Mouse (Mus musculus) erythroblast, embryonic 14.5 days (primary cell): ENCODE measurements at regions not wholly inside any gene's neighbourhood (a gene's known extent, or its start where the extent isn't known, plus 50 kb on each side); places are given as distances from the start of the nearest gene placed in this dataset.

ENCODE experiments used
- H3K27me3 ChIP-seq: 2 replicates; pipeline ENCODE4 v1.6.1; 2012; ENCODE audit warnings: inconsistent platforms; ENCODE audit not compliant: control insufficient read depth
- H3K36me3 ChIP-seq: 2 replicates; pipeline ENCODE4 v1.6.1; 2012; ENCODE audit warnings: mild to moderate bottlenecking, inconsistent platforms; ENCODE audit not compliant: control insufficient read depth
- H3K4me1 ChIP-seq: 2 replicates; pipeline ENCODE4 v1.6.1; 2012; ENCODE audit warnings: inconsistent platforms; ENCODE audit not compliant: control insufficient read depth
- H3K4me3 ChIP-seq: replicated peaks from 2 replicates; pipeline ENCODE3; 2012; ENCODE audit warnings: moderate library complexity, mild to moderate bottlenecking, inconsistent platforms
- H3K9me3 ChIP-seq: 2 replicates; pipeline ENCODE4 v1.6.1; 2012; ENCODE audit warnings: low read length, inconsistent platforms, mixed read lengths; ENCODE audit not compliant: control insufficient read depth
- GATA1 ChIP-seq: IDR thresholded peaks from 2 replicates; pipeline ENCODE4 v1.6.1; 2012; ENCODE audit warnings: low read length, inconsistent platforms, mixed read lengths
- TAL1 ChIP-seq: IDR thresholded peaks from 3 replicates; pipeline ENCODE4 v1.6.1; 2012; ENCODE audit warnings: low read length, inconsistent platforms, mixed read lengths

DNA sequence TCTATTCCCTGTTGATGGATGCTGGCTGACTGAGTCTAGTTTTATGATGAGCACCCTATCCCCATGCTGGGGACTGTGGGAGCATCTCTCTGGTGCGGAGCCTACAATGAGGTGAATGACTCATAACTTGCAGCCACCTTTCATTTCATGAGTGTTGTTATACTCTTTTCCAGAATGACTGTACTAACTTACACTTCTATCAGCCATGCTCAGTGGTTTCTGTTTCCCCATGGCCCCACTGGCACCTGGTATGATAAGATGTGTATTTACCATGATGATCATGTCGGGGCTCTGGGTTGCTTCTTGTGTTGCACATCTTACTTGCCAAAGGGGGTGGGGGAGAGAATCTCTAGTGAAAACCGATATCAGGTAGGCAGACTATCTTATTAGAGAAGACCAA, 1317.2 kb upstream of the A1bg start:
- TF ChIP-seq TAL1, result no peak
- no peak for TF ChIP-seq GATA1
- Histone ChIP-seq H3K9me3 (no peaks in the 10 kb centered on the region), H3K4me1 (peaks cover 26% of the 10 kb centered on the region), H3K27me3 (no peaks in the 10 kb centered on the region), H3K4me3 (no peak overlapping the region), H3K36me3 (peaks cover 19% of the 10 kb centered on the region)

GRCm38 (mm10) chr15:62238503-62239045, 1315.8 kb upstream of the A1bg start:
- TF ChIP-seq TAL1, result no peak
- TF ChIP-seq GATA1, result no peak
- peaks cover 10% of the 10 kb centered on the region for H3K36me3 ChIP-seq
- H3K9me3 ChIP-seq, result no peaks in the 10 kb centered on the region
- no peaks in the 10 kb centered on the region for H3K27me3 ChIP-seq
- H3K4me1 ChIP-seq, result peaks cover 26% of the 10 kb centered on the region
- H3K4me3 ChIP-seq, result no peak overlapping the region

DNA sequence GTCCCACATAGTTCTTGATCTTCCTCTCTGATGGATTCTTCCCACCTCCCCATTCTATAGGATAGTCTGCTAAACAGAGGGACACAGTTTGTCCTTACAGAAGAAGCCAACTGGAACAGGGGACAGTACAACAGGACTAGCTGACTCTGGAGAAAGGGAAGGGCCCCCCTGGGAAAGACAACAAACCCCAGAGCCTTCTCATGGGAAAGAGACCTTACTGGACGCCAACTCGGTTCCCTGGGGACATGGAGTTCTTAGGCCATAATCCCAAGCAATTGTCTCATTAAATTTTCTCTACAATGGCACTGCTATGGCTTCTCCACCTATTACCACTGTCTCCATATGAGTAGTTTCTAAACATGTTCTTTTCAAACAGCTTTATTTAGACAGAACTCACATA, 1313.2 kb upstream of the A1bg start:
- TF ChIP-seq GATA1 (no peak), TAL1 (no peak)
- no peak overlapping the region for H3K4me3 ChIP-seq
- 0 out of 2 replicates have a peak, but pooled peaks cover 3% of the 10 kb centered on the region for H3K36me3 ChIP-seq
- H3K9me3 ChIP-seq, result no peaks in the 10 kb centered on the region
- H3K4me1 ChIP-seq, result peaks cover 26% of the 10 kb centered on the region
- no peaks in the 10 kb centered on the region for H3K27me3 ChIP-seq

DNA sequence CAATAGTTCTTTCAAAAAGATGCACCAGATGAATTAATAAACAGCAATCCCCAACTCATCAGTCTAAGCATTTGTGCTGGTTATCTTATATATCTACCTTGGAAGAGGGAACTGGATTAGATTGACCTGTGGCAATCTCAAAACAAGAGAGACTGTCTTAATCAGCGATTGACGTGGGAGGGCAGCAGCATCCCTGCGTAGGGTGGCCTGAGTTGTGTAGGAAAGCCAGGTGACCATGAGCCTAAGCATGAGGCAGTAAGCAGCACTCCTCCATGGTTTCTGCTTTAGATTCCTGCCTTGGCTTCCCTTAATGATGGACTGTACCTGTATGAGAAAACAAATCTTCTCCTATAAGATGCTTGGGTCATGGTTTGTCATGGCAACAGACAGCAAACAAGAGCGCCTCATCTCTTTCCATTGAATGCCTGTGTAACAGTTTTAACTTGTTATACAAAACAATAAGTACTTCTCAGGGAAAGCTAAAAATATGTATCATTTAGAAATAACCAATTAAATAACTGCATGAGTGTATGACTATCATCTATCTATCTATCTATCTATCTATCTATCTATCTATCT, 1311.5 kb upstream of the A1bg start:
- Histone ChIP-seq H3K27me3 (no peaks in the 10 kb centered on the region), H3K4me1 (peaks cover 26% of the 10 kb centered on the region), H3K4me3 (no peak overlapping the region), H3K9me3 (no peaks in the 10 kb centered on the region), H3K36me3 (peaks cover 10% of the 10 kb centered on the region)
- no peak for TF ChIP-seq TAL1
- TF ChIP-seq GATA1, result no peak

DNA sequence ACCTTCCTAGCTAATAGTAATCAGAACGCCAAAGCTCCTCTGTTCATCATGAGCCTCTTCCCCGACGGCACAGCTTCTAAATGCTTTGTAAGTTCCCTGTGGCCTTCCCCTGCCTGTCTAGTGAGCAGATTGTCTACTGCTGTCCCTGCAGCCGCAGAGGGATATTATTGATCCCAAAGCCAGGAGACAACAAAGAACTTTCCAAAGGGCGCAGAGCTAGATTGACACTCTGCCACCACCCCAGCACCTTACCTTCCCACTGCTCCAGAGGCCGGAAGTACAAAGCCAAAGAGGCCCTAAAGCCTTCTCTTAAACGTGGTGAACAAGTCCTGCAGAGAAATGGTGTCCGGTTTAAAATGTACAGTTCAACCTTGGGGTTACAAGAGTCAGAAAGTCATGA, 1310.3 kb upstream of the A1bg start:
- H3K9me3 ChIP-seq, result no peaks in the 10 kb centered on the region
- no peak for TF ChIP-seq TAL1
- TF ChIP-seq GATA1, result no peak

DNA sequence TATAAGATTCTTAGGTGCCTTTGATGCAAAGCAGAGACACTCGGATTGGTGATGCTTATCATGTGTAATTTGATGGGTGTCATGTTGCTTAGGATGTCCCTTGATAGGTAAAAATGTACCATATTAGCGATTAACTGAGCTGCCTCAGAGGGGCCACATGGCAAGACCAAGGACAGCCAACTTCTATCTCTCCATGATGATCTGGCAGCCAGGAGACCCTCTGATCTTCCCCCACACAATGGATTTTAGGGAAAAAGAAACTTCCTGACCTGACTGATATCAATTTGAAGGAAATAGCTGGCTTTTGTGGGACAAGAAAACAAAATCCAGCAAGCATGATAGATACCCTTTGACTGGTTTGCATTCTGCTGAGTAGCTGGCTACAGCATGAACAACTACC, 1308.9 kb upstream of the A1bg start:
- TF ChIP-seq GATA1, result no peak
- no peak for TF ChIP-seq TAL1
- Histone ChIP-seq H3K27me3 (no peaks in the 10 kb centered on the region), H3K4me3 (no peak overlapping the region), H3K9me3 (no peaks in the 10 kb centered on the region), H3K4me1 (peaks cover 25% of the 10 kb centered on the region), H3K36me3 (peaks cover 15% of the 10 kb centered on the region)

More for the DNA sequence above, 1310.3 kb upstream of the A1bg start:
- peaks cover 25% of the 10 kb centered on the region for H3K4me1 ChIP-seq
- no peak overlapping the region for H3K4me3 ChIP-seq
- H3K36me3 ChIP-seq, result peaks cover 15% of the 10 kb centered on the region
- H3K27me3 ChIP-seq, result no peaks in the 10 kb centered on the region

DNA sequence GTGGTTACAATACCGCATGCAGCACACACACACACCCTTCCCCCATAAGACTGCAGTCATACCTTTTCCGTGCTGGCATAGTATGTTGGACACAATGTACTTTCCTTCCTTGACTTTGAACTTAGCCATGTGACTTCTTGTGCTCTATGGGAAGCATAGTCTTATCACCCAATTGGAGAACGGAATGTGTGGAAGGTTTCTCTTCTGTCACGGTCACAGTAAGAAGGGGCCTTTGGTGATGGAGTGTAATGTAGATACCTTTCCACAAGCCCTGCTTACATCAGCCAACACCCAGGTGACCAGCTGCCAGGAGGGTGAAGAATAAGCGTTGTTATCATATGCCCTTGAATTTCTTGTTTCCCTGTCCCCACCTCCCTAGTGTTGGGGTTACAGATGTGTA, 1308.0 kb upstream of the A1bg start:
- peaks cover 27% of the 10 kb centered on the region for H3K4me1 ChIP-seq
- no peak overlapping the region for H3K4me3 ChIP-seq
- peaks cover 15% of the 10 kb centered on the region for H3K36me3 ChIP-seq
- TF ChIP-seq GATA1, result no peak
- TF ChIP-seq TAL1, result no peak
- H3K9me3 ChIP-seq, result no peaks in the 10 kb centered on the region
- H3K27me3 ChIP-seq, result no peaks in the 10 kb centered on the region

DNA sequence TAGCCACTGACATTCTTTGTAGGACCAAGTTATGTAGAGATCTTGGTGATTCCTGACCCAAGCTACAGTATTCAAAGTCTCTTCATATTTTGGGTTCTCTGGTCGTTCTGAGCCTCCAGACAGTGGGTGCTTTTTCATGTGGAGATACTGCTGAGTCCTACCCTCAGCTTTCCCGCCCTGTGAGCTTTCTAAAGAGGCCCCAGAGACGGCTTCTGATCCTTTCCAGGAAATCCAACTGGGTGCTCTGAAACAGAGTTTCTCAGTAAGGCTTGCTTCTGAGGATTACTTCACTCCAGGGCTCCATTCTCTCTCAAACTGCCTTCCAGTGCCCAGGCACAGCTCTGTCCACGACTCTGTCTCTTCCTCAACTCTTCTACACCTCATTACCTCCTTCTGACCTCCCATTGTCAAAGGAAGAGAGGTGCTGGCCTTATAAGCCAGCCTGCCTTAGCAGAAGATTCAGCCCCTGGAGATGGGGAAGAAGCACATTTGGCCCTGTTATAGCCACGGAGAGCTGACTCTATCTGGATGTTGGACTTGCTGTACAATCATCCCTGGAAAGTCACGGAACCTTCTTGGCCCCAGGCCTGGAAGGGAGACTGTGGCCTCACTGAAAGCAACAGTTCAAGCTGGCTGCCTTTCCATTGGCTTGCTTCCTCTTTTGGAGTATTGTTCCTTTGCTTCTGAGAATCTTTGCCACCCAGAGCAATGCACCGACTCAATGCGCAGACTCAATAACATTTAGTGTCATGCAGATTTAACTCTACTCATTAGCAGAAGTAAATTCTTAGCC, 1306.9 kb upstream of the A1bg start:
- no peak overlapping the region for H3K4me3 ChIP-seq
- H3K36me3 ChIP-seq, result peaks cover 16% of the 10 kb centered on the region
- no peaks in the 10 kb centered on the region for H3K27me3 ChIP-seq
- H3K9me3 ChIP-seq, result no peaks in the 10 kb centered on the region
- TF ChIP-seq GATA1 (no peak), TAL1 (no peak)
- H3K4me1 ChIP-seq, result peaks cover 35% of the 10 kb centered on the region

GRCm38 (mm10) chr15:62229023-62229422, 1306.2 kb upstream of the A1bg start:
- Histone ChIP-seq H3K36me3 (peaks cover 18% of the 10 kb centered on the region), H3K4me1 (peaks cover 41% of the 10 kb centered on the region), H3K27me3 (no peaks in the 10 kb centered on the region), H3K9me3 (no peaks in the 10 kb centered on the region), H3K4me3 (no peak overlapping the region)
- no peak for TF ChIP-seq GATA1
- no peak for TF ChIP-seq TAL1
